Mouse (Mus musculus) left cerebral cortex, postnatal 4 days (tissue): ENCODE measurements around the gene Lypd5. TPM values are rescaled to one million over a fixed set of nuclear protein-coding genes. Genes with fewer than 3 reads are reported as not detected.

Source experiments
- microRNA-seq: library from miRNA; unstranded; fragments of <30 nt; microRNA quantifications from one replicate; pipeline ENCODE4 v1.2.0, GENCODE M21; 2022
- total RNA-seq, 2 experiments: library from RNA; stranded (reverse); gene quantifications; 2 replicates each; pipeline ENCODE4 v1.2.3; 2021

Lypd5 gene
- total RNA-seq, 2 experiments from 2014 or later: not detected

Small RNA genes lying within 50 kb of the gene (microRNA-seq; reads per million reads assigned to microRNA genes)
- gene Gm27592: not detected

Other genes with a start within 250 kb of the Lypd5 start
- 1 to 10 TPM; 6.6 to 8.1 TPM for gene Zfp112, start 236.9 kb upstream of the Lypd5 start, total RNA-seq
- 10 to 100 TPM; 20.4 to 20.7 TPM for gene Zfp235, start 215.0 kb upstream of the Lypd5 start, total RNA-seq
- 1 to 10 TPM; 5.2 to 6.2 TPM for gene Zfp114, start 174.1 kb upstream of the Lypd5 start, total RNA-seq
- gene Zfp111, start 137.8 kb upstream of the Lypd5 start, total RNA-seq: 10 to 100 TPM; 10.1 to 12.0 TPM
- 1 to 10 TPM; 6.1 to 6.3 TPM for gene Zfp109, start 111.6 kb upstream of the Lypd5 start, total RNA-seq
- gene Zfp108, start 94.4 kb upstream of the Lypd5 start, total RNA-seq: 1 to 10 TPM; 6.4 to 7.3 TPM
- 1 to 10 TPM; 8.3 TPM for gene Zfp93, start 78.8 kb upstream of the Lypd5 start, total RNA-seq
- gene Zfp61, start 48.0 kb upstream of the Lypd5 start, total RNA-seq: 10 to 100 TPM; 26.4 to 28.8 TPM
- gene Zfp94, start 32.5 kb upstream of the Lypd5 start, total RNA-seq: 10 to 100 TPM; 12.3 to 13.4 TPM
- under 1 TPM in 1 of 2 experiments, not detected in 1; 0.46 TPM for gene Tescl, start 15.3 kb upstream of the Lypd5 start, total RNA-seq
- under 1 TPM; 0.34 to 0.48 TPM for gene Kcnn4, start 21.1 kb downstream of the Lypd5 start, total RNA-seq
- 10 to 100 TPM; 42.0 to 43.2 TPM for gene Smg9, start 50.4 kb downstream of the Lypd5 start, total RNA-seq
- not detected for gene Irgc1, start 103.1 kb downstream of the Lypd5 start, total RNA-seq
- 1 to 10 TPM; 1.0 to 1.2 TPM for gene Plaur, start 113.3 kb downstream of the Lypd5 start, total RNA-seq
- 100 to 1,000 TPM; 332 to 353 TPM for gene Cadm4, start 132.8 kb downstream of the Lypd5 start, total RNA-seq
- 100 to 1,000 TPM; 105 to 108 TPM for gene Zfp428, start 157.8 kb downstream of the Lypd5 start, total RNA-seq
- gene AC161166.1, start 163.3 kb downstream of the Lypd5 start, total RNA-seq: not detected
- gene Irgq, start 181.5 kb downstream of the Lypd5 start, total RNA-seq: 100 to 1,000 TPM; 118 to 120 TPM
- gene Pinlyp, start 196.9 kb downstream of the Lypd5 start, total RNA-seq: under 1 TPM in 1 of 2 experiments, not detected in 1; 0.48 TPM
- 10 to 100 TPM; 48.8 to 49.3 TPM for gene Xrcc1, start 197.1 kb downstream of the Lypd5 start, total RNA-seq
- gene Ethe1, start 238.3 kb downstream of the Lypd5 start, total RNA-seq: 10 to 100 TPM; 16.1 to 17.5 TPM
- 10 to 100 TPM; 11.7 to 13.0 TPM for gene Zfp575, start 238.4 kb downstream of the Lypd5 start, total RNA-seq